Mouse (Mus musculus): Measurements from ENCODE around the gene Esrrg.

DNA sequence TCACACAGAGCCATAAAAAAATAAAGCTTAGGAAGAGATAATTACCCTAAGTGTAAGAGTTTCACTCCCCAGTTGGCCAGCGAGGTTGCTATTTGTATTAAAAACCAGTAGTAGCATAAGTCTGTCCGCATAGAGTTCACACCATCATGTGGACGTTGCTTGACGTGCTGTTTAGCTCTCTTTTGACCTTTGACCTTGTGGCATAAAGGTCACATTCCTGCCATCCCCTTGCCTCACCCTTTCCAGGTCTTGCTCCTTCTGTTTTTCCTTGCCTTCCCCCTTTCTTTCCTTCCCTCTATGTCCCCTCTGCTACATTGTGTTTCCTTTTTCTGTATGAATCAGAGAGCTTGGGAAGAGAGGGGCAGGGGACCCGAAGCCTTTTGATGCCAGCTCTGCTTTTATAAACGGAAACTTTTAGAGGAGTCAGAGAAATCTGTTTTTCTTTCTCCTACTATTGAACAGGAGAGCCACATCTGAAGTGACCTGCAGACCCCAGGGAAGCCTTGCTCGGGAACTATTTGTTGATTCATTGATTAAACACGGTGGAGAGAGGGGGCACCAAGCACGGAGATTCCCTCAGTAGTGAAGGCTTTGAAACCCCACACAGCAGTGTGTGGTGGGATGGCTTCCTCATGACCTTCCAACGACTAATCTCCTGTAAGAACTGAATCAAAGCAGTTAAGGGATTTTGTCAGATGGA is 57.5 kb downstream of the Esrrg start:
- TF ChIP-seq POLR2A (IDR thresholded peaks at IDR 0.05; ENCODE audit: insufficient read depth, low read depth, low read length) (no peak), CTCF (IDR thresholded peaks at IDR 0.05) (no peak)
